Mouse (Mus musculus): ENCODE data around the gene Vmn1r180.
"Not testable (repeated sequence)": the region's sequence is repeated elsewhere in the genome, so short reads cannot be mapped to it uniquely, and the experiment has no call there.

Gene Vmn1r180

DNA sequence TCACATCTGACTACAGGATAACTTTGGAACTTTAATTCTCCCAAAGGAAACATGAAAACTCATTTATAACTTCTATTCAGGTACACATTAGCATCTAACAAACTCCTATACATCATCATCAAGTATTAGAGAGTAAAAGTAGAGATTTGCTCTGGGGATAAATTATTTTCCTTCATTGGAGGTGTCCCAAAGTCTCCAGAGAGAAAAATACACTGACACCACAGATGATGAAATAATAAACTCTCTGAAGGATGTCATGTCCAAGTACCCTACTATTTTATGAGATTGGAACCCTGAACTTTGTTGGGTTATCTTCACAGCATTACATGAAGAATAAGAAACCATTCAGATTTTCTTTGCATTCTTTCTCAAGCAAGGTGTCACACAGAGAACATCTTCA is at the start of gene Vmn1r180:
TSS of gene Vmn1r180 (plus strand) at position 301 of the 400 bp plus-strand sequence.
- no peak for DNase-seq

DNA sequence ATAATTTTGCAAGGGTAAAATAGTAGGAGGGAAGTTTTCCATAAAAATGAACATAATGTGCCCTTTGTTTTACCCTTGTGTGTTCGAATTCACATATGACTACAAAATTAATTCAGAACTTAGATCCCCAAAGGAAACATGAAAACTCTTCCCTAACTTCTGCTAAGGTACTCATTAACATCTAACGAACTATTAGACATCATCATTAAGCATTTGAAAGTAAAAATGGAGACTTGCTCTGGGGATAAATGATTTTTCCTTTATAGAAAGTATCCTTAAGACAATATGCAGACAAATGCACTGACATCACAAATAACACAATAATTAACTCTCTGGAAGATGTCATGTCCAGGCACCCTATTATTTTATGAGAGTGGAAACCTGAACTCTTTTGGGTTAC is 23.8 kb upstream of the Vmn1r180 start, which contains the start of gene Vmn1r179:
TSS of gene Vmn1r179 (plus strand) at position 301 of the 400 bp plus-strand sequence.
- DNase-seq: no peak

DNA sequence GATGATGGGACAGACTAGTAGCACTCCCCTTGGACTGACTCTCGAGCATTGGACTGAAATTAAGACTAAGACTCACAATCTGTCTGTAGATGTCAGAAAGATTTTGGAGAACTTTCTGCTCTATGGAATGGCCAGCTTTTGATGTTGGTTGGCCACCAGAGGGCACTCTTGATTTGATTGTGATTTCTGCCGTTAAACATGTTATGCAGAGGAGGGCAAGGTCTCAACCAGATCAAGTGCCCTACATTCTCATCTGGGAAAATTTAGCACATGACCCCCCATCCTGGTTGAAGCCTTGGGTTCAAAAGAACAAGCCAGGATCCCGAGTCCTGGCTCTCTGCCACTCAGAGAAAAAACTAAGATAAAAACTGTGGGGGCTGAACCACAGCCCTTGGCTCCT is 17.6 kb downstream of the Vmn1r180 start:
- DNase-seq: peak in 1 of 2 experiments; percentile 13

DNA sequence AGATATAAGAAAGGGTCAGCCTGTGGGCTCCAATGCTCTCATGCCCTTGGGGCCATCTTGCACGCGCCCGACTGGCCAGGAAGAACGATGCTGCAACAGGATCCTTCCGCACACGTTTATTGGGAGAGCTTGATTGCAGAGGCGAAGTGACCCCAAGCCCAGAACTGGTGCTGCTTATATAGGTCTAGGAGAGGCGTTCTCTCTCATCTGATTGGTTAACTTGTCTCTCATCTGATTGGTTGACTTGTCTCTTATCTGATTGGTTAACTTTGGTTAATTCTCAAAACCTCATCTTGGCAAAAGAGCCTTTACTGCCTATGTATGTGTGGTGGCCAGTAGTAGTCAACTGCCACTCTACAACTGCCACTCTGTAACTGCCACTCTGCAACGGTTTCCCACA is 23.9 kb downstream of the Vmn1r180 start, which contains the start of gene Vmn1r181:
TSS of gene Vmn1r181 (plus strand) at position 301 of the 400 bp plus-strand sequence.
- not testable (repeated sequence) for DNase-seq

DNA sequence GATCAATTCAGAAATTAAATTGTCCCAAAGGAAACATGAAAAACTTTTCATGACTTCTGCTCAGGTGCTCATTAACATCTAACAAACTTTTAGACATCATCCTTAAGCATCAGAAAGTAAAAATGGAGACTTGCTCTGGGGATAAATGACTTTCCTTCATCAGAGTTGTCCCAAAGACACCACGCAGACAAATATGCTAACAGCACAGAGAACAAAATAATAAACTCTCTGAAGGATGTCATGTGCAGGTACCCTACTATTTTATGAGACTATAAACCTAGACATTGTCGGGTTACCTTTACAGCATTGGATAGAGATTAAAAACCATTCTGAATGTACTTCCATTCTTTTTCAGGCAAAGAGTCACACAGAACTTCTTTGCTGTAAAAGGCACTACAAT is 51.0 kb downstream of the Vmn1r180 start, which contains the start of gene V1rd19:
TSS of gene V1rd19 (plus strand) at position 301 of the 400 bp plus-strand sequence.
- no peak for DNase-seq

Measured in lung, postnatal 4 days (tissue).